Mouse (Mus musculus): ENCODE data around the gene Dntt. TPM values are rescaled to one million over a fixed set of nuclear protein-coding genes. Genes with fewer than 3 reads are reported as not detected.

Dntt gene
- not detected in 4 replicates for total RNA-seq (2023)

GRCm38 (mm10) chr19:41029219-41029618 is at the start of gene Dntt:
Dntt (plus strand) TSS chr19:41029275.

DNA sequence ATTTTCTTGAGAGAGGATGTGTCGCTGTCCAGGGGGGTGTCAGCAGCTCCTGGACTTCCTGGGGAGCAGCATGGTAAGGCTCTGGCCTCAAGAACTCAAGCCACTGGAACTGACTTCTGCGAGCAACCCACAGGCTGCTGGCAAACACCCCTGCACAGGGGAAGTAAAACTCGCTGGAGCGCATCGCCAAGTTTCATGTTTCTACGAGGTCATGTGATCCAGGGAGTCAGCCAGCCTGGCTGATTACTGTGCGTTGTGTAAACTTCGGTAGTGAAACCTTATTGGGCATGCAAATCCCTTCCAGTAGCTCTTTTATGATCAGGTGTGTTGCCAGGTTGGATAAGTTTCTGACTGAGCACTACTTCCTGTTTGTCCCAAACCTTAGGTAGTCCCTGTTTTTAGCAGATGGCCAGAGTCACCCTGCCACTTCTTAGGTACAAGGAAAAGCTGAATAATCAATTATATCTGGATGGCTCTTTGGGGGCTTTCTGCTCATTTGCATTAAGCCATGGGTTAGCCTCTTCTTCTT is 35.0 kb upstream of the Dntt start, which contains the start of gene Blnk:
TSS of gene Blnk (minus strand) at position 479 of the 529 bp plus-strand sequence.

GRCm38 (mm10) chr19:41076906-41077305 is 47.8 kb downstream of the Dntt start, which contains the start of gene Opalin:
Opalin (minus strand) TSS chr19:41077113.

Other genes starting within 250 kb of the Dntt start
- gene Ccnj, start 198.0 kb upstream of the Dntt start, total RNA-seq (2023), result 19.6 to 22.7 TPM (median 21.6 TPM) in 4 replicates
- gene Zfp518a, start 134.6 kb upstream of the Dntt start, total RNA-seq (2023), result 18.9 to 21.9 TPM (median 20.2 TPM) in 4 replicates
- 384 to 400 TPM (median 393 TPM) in 4 replicates for gene Blnk, start 34.7 kb upstream of the Dntt start, total RNA-seq (2023)
- gene Opalin, start 47.8 kb downstream of the Dntt start, total RNA-seq (2023), result not detected in 4 replicates
- gene Tll2, start 177.6 kb downstream of the Dntt start, total RNA-seq (2023), result not detected in 4 replicates
- gene Tm9sf3, start 234.7 kb downstream of the Dntt start, total RNA-seq (2023), result 94.3 to 102 TPM (median 99.9 TPM) in 4 replicates